Mouse (Mus musculus): ENCODE data around the gene Stx4a. TPM values are rescaled to one million over a fixed set of nuclear protein-coding genes. Genes with fewer than 3 reads are reported as not detected.

Stx4a gene
- polyA plus RNA-seq, 1 experiment from 2014 or later = 47.5 TPM

Other genes with a start within 250 kb of the Stx4a start
- 4.8 and 5.2 TPM in 2 replicates for gene Ccdc189, start 235.7 kb upstream of the Stx4a start, polyA plus RNA-seq (2015; fragmentation: Nextera tagmentation; extraction: Ambion mirVana)
- gene Rnf40, start 235.5 kb upstream of the Stx4a start, polyA plus RNA-seq (2015; fragmentation: Nextera tagmentation; extraction: Ambion mirVana) = 34.3 and 35.2 TPM in 2 replicates
- gene Zfp629, start 208.5 kb upstream of the Stx4a start, polyA plus RNA-seq (2015; fragmentation: Nextera tagmentation; extraction: Ambion mirVana) = 7.9 and 8.5 TPM in 2 replicates
- 24.9 and 34.5 TPM in 2 replicates for gene Bcl7c, start 115.4 kb upstream of the Stx4a start, polyA plus RNA-seq (2015; fragmentation: Nextera tagmentation; extraction: Ambion mirVana)
- gene Ctf1, start 111.6 kb upstream of the Stx4a start, polyA plus RNA-seq (2015; fragmentation: Nextera tagmentation; extraction: Ambion mirVana) = 5.2 and 6.5 TPM in 2 replicates
- 0.07 and 0.12 TPM in 2 replicates for gene Ctf2, start 92.1 kb upstream of the Stx4a start, polyA plus RNA-seq (2015; fragmentation: Nextera tagmentation; extraction: Ambion mirVana)
- 1.9 and 2.4 TPM in 2 replicates for gene Fbxl19, start 79.8 kb upstream of the Stx4a start, polyA plus RNA-seq (2015; fragmentation: Nextera tagmentation; extraction: Ambion mirVana)
- gene Orai3, start 54.5 kb upstream of the Stx4a start, polyA plus RNA-seq (2015; fragmentation: Nextera tagmentation; extraction: Ambion mirVana) = 24.6 and 24.9 TPM in 2 replicates
- 6.2 and 11.4 TPM in 2 replicates for gene Setd1a, start 47.6 kb upstream of the Stx4a start, polyA plus RNA-seq (2015; fragmentation: Nextera tagmentation; extraction: Ambion mirVana)
- not detected in 2 replicates for gene Gm49388, start 38.7 kb upstream of the Stx4a start, polyA plus RNA-seq (2015; fragmentation: Nextera tagmentation; extraction: Ambion mirVana)
- gene Hsd3b7, start 23.7 kb upstream of the Stx4a start, polyA plus RNA-seq (2015; fragmentation: Nextera tagmentation; extraction: Ambion mirVana) = 37.6 and 38.4 TPM in 2 replicates
- gene Stx1b, start 255 bp downstream of the Stx4a start, polyA plus RNA-seq (2015; fragmentation: Nextera tagmentation; extraction: Ambion mirVana) = 1.7 and 2.0 TPM in 2 replicates
- gene Zfp646, start 51.9 kb downstream of the Stx4a start, polyA plus RNA-seq (2015; fragmentation: Nextera tagmentation; extraction: Ambion mirVana) = 7.2 and 8.9 TPM in 2 replicates
- gene Zfp668, start 52.5 kb downstream of the Stx4a start, polyA plus RNA-seq (2015; fragmentation: Nextera tagmentation; extraction: Ambion mirVana) = 11.6 and 14.6 TPM in 2 replicates
- gene Prss53, start 66.7 kb downstream of the Stx4a start, polyA plus RNA-seq (2015; fragmentation: Nextera tagmentation; extraction: Ambion mirVana) = 2.6 and 4.0 TPM in 2 replicates
- gene Gm21974, start 71.2 kb downstream of the Stx4a start, polyA plus RNA-seq (2015; fragmentation: Nextera tagmentation; extraction: Ambion mirVana) = not detected in 2 replicates
- gene Vkorc1, start 71.3 kb downstream of the Stx4a start, polyA plus RNA-seq (2015; fragmentation: Nextera tagmentation; extraction: Ambion mirVana) = 260 and 261 TPM in 2 replicates
- gene Bckdk, start 79.8 kb downstream of the Stx4a start, polyA plus RNA-seq (2015; fragmentation: Nextera tagmentation; extraction: Ambion mirVana) = 184 and 198 TPM in 2 replicates
- gene Kat8, start 88.2 kb downstream of the Stx4a start, polyA plus RNA-seq (2015; fragmentation: Nextera tagmentation; extraction: Ambion mirVana) = 27.3 and 29.2 TPM in 2 replicates
- 82.2 and 90.8 TPM in 2 replicates for gene Prss8, start 105.8 kb downstream of the Stx4a start, polyA plus RNA-seq (2015; fragmentation: Nextera tagmentation; extraction: Ambion mirVana)
- gene Prss36, start 122.4 kb downstream of the Stx4a start, polyA plus RNA-seq (2015; fragmentation: Nextera tagmentation; extraction: Ambion mirVana) = 9.6 and 10.3 TPM in 2 replicates
- gene Fus, start 143.2 kb downstream of the Stx4a start, polyA plus RNA-seq (2015; fragmentation: Nextera tagmentation; extraction: Ambion mirVana) = 204 and 215 TPM in 2 replicates
- gene Pycard, start 169.6 kb downstream of the Stx4a start, polyA plus RNA-seq (2015; fragmentation: Nextera tagmentation; extraction: Ambion mirVana) = 623 and 626 TPM in 2 replicates
- 0.38 and 0.60 TPM in 2 replicates for gene Trim72, start 179.7 kb downstream of the Stx4a start, polyA plus RNA-seq (2015; fragmentation: Nextera tagmentation; extraction: Ambion mirVana)
- 2.4 and 2.5 TPM in 2 replicates for gene Itgam, start 238.3 kb downstream of the Stx4a start, polyA plus RNA-seq (2015; fragmentation: Nextera tagmentation; extraction: Ambion mirVana)
- not detected in 2 replicates for gene Gm49368, start 238.4 kb downstream of the Stx4a start, polyA plus RNA-seq (2015; fragmentation: Nextera tagmentation; extraction: Ambion mirVana)

Measured in intestine, embryonic 16.5 days (tissue).